Mouse (Mus musculus) adrenal gland, postnatal 4 days (tissue): ENCODE data around the gene Gm39566. TPM values are rescaled to one million over a fixed set of nuclear protein-coding genes. Genes with fewer than 3 reads are reported as not detected.
"Not testable (repeated sequence)": the region's sequence is repeated elsewhere in the genome, so short reads cannot be mapped to it uniquely, and the experiment has no call there.

ENCODE experiments used
- DNase-seq, 2 experiments: peaks; one replicate each; pipeline ENCODE4 v3.0.0; 2021 to 2022; ENCODE audit warnings: low spot score in 2 of 2, mixed read lengths in 2 of 2
- long read RNA-seq, 2 experiments: library from polyadenylated mRNA; stranded (forward); transcript quantifications; one replicate each; pipeline ENCODE4 v2.0.0; 2021
- total RNA-seq, 2 experiments: library from RNA; stranded (reverse); gene quantifications; 2 replicates each; pipeline ENCODE4 v1.2.3; 2021

The Gm39566 gene
- not detected for total RNA-seq
- long read RNA-seq, experiment 1 = 0 reads
- long read RNA-seq, experiment 2 = 0 reads

- no peak for DNase-seq
These were observed at the start of gene Gm39566 for GRCm38 (mm10) chr11:69815155-69815554. Gene Gm39566, minus strand, starts transcription at chr11:69815298.

GRCm38 (mm10) chr11:69864138-69864860 lies 49.2 kb upstream of the Gm39566 start:
- DNase-seq = no peak

- not testable (repeated sequence) for DNase-seq
These were observed 48.6 kb upstream of the Gm39566 start for GRCm38 (mm10) chr11:69863729-69864128.

- no peak for DNase-seq
These were observed 43.3 kb upstream of the Gm39566 start, which contains the start of gene Tnk1 for GRCm38 (mm10) chr11:69858113-69858998. Gene Tnk1, minus strand, starts transcription at chr11:69858730.

- DNase-seq = no peak
These were observed 40.2 kb upstream of the Gm39566 start for GRCm38 (mm10) chr11:69855347-69855746.

- no peak for DNase-seq
These were observed 39.6 kb upstream of the Gm39566 start for GRCm38 (mm10) chr11:69854680-69855079.

GRCm38 (mm10) chr11:69853994-69854393 lies 38.9 kb upstream of the Gm39566 start:
- no peak for DNase-seq

GRCm38 (mm10) chr11:69850754-69851153 lies 35.7 kb upstream of the Gm39566 start:
- no peak for DNase-seq

- DNase-seq = no peak
These were observed 34.8 kb upstream of the Gm39566 start for GRCm38 (mm10) chr11:69849884-69850283.

- no peak for DNase-seq
These were observed 34.0 kb upstream of the Gm39566 start for GRCm38 (mm10) chr11:69849128-69849527.

GRCm38 (mm10) chr11:69848021-69848420 lies 32.9 kb upstream of the Gm39566 start:
- DNase-seq = no peak

- DNase-seq = no peak
These were observed 31.9 kb upstream of the Gm39566 start for GRCm38 (mm10) chr11:69846738-69847688.

GRCm38 (mm10) chr11:69846198-69846680 lies 31.1 kb upstream of the Gm39566 start, which contains the start of gene Plscr3:
Gene Plscr3, plus strand, starts transcription at chr11:69846376.
- DNase-seq = peak; percentile 84 to 87

GRCm38 (mm10) chr11:69838714-69839104 lies 23.6 kb upstream of the Gm39566 start:
- DNase-seq = no peak

GRCm38 (mm10) chr11:69837952-69838713 lies 23.0 kb upstream of the Gm39566 start, which contains the start of gene Tmem256:
Gene Tmem256, plus strand, starts transcription at chr11:69838514.
- peak; percentile 76 to 88 for DNase-seq

- no peak for DNase-seq
These were observed 22.5 kb upstream of the Gm39566 start, which contains the start of gene Nlgn2 for GRCm38 (mm10) chr11:69837604-69837951. Gene Nlgn2, minus strand, starts transcription at chr11:69837784.

GRCm38 (mm10) chr11:69836703-69837576 lies 21.8 kb upstream of the Gm39566 start:
- no peak for DNase-seq

GRCm38 (mm10) chr11:69835966-69836335 lies 20.9 kb upstream of the Gm39566 start:
- no peak for DNase-seq
